Mouse (Mus musculus) CH12F3 (cell line): ENCODE results near the gene Vmn1r49.
"Not testable (repeated sequence)": the region's sequence is repeated elsewhere in the genome, so short reads cannot be mapped to it uniquely, and the experiment has no call there.

Experiments
- in situ Hi-C: fragments of 300-500 bp; cut with MboI; formaldehyde crosslinking; loops from 2 replicates; pipeline ENCODE4 v1.14.3; 2020; ENCODE audit warnings: low sequenced_read_pairs

Gene Vmn1r49

GRCm38 (mm10) chr6:90078406-90078805 lies at the start of gene Vmn1r49:
Gene Vmn1r49 (minus strand): TSS chr6:90078506.
- in situ Hi-C loops, result no loop called here

- in situ Hi-C loops, result not testable (repeated sequence)
Measured at GRCm38 (mm10) chr6:90122296-90122695, 44.0 kb upstream of the Vmn1r49 start, which contains the start of gene Vmn1r51. Gene Vmn1r51 (plus strand): TSS chr6:90122596.

GRCm38 (mm10) chr6:90101130-90101529 lies 22.8 kb upstream of the Vmn1r49 start, which contains the start of gene Vmn1r50:
Gene Vmn1r50 (plus strand): TSS chr6:90101430.
- in situ Hi-C loops, result no loop called here

DNA sequence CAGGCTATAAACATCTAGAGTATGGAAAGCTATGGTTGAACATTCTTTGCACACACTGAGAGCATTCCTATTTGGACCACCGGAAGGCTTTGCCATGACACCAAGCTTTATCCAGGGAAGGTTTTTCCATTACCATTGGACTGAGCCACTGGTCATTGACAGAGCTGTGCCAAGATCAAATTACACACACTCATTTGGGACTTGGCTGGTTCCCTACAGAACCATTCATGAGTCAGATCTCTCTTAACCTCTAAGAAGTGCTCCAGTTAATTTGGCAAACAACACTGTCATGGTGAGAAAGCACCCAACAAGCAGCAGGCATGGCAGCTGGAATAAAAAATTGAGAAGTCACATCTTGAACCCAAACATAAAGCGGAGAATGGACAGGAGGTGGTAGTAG lies 22.3 kb upstream of the Vmn1r49 start:
- in situ Hi-C loops, result no loop called here

DNA sequence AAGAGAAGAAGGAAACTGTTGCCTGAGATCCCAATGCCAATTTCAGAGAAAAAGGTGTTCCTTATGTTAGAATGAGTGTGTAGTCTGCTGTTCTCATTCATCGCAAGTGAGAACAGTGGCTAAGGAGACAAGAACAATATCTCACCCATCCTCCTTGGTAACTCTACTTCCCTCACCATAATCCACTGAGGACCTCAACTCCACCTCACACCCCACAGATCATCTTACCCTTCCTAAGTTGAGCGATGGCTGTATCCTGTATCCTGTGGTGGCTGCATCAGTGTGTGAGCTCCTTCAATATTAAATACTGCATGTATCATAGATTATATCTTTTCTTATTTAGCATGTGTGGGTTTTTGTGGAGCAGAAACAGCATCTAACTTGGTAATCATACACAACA lies 41.6 kb downstream of the Vmn1r49 start, which contains the start of gene Vmn1r48:
Gene Vmn1r48, minus strand, starts transcription at position 101 of the 400 bp plus-strand sequence.
- in situ Hi-C loops, result not testable (repeated sequence)
